Comparison of ENCODE assay signal across 24 mouse cellular contexts in genomic region chr2:117877816-117878215, GRCm38 (mm10).
A peak's percentile ranks its signal among the peaks of the same experiment; 100 is the strongest.
DNase-seq lines count a peak whose midpoint lies in the region; ATAC-seq lines count a peak whose summit lies in the region.
"Had no signal": no experiment of that assay in that cellular context is flagged by ENCODE, and none has a peak within 500 bp of the region (broad histone marks: within the 10 kb centered on the region; RNA-seq: fewer than 3 reads in every experiment).

No protein-coding gene starts in this region.

- H3K4me2 ChIP-seq in intestine, embryonic 15.5 days (replicated peaks), result no peak overlapping the region
- H3K4me2 ChIP-seq in lung, embryonic 16.5 days (ENCODE audit: low read depth, low read length), result no peak overlapping the region
- no peak overlapping the region for H3K4me2 ChIP-seq in stomach, embryonic 15.5 days
- no peak overlapping the region for H3K4me2 ChIP-seq in forebrain, embryonic 15.5 days (replicated peaks)
- H3K4me2 ChIP-seq in midbrain, embryonic 16.5 days (ENCODE audit: low read length), result no peak overlapping the region
- H3K4me2 ChIP-seq: limb, embryonic 13.5 days; liver, embryonic 13.5 days; midbrain, embryonic 15.5 days had no signal

- H3K27ac ChIP-seq in intestine, embryonic 15.5 days, result no peak overlapping the region
- peak overlapping the region; percentile 62; the same call in 1 of the 2 replicates for H3K27ac ChIP-seq in lung, embryonic 16.5 days (ENCODE audit: low read length)
- no peak overlapping the region for H3K27ac ChIP-seq in stomach, embryonic 15.5 days
- no peak overlapping the region for H3K27ac ChIP-seq in forebrain, embryonic 15.5 days (replicated peaks)
- H3K27ac ChIP-seq in midbrain, embryonic 16.5 days (ENCODE audit: low read length), result no peak overlapping the region
- H3K27ac ChIP-seq: forebrain, embryonic 10.5 days; gastrocnemius, adult 2 months; heart, embryonic 10.5 days; hindbrain, embryonic 10.5 days; limb, embryonic 13.5 days; liver, embryonic 13.5 days; macrophage; midbrain, embryonic 15.5 days had no signal

- no peaks in the 10 kb centered on the region for H3K9me3 ChIP-seq in intestine, embryonic 15.5 days
- no peaks in the 10 kb centered on the region for H3K9me3 ChIP-seq in lung, embryonic 16.5 days (ENCODE audit: control insufficient read depth, low read length)
- H3K9me3 ChIP-seq in stomach, embryonic 15.5 days, result no peaks in the 10 kb centered on the region
- H3K9me3 ChIP-seq in forebrain, embryonic 15.5 days, result no peaks in the 10 kb centered on the region
- no peaks in the 10 kb centered on the region for H3K9me3 ChIP-seq in midbrain, embryonic 16.5 days (replicated peaks; ENCODE audit: control insufficient read depth, low read length, poor library complexity, severe bottlenecking)
- H3K9me3 ChIP-seq: forebrain, embryonic 10.5 days; heart, embryonic 10.5 days; hindbrain, embryonic 10.5 days; limb, embryonic 13.5 days; liver, embryonic 13.5 days; midbrain, embryonic 15.5 days had no signal

- DNase-seq in lung, adult 18-20 months, result peak; percentile 27 to 65
- DNase-seq in lung, postnatal 10 days, result no peak
- DNase-seq in embryo, embryonic 9.5 days (ENCODE audit: extremely low spot score), result no peak
- DNase-seq: adrenal gland, postnatal 36 days; cerebellum, adult 9-10 months; gastrocnemius, adult 2 months; kidney, adult 2 months; kidney, postnatal 25 days; layer of hippocampus, postnatal 36 days; liver, embryonic 13.5 days had no signal

- no peak overlapping the region for H3K4me3 ChIP-seq in intestine, embryonic 15.5 days (replicated peaks)
- no peak overlapping the region for H3K4me3 ChIP-seq in lung, embryonic 16.5 days (ENCODE audit: low read length)
- H3K4me3 ChIP-seq in stomach, embryonic 15.5 days (replicated peaks), result no peak overlapping the region
- H3K4me3 ChIP-seq in forebrain, embryonic 15.5 days, result no peak overlapping the region
- no peak overlapping the region for H3K4me3 ChIP-seq in midbrain, embryonic 16.5 days (ENCODE audit: low read depth, low read length)
- H3K4me3 ChIP-seq: forebrain, embryonic 10.5 days; gastrocnemius, adult 2 months; heart, embryonic 10.5 days; hindbrain, embryonic 10.5 days; limb, embryonic 13.5 days; liver, embryonic 13.5 days; midbrain, embryonic 15.5 days; myocyte had no signal

- WGBS in intestine, embryonic 15.5 days, result 49% methylated on average over 6 of the region's 6 CpGs
- WGBS in lung, embryonic 16.5 days, result 43% methylated on average over 6 of the region's 6 CpGs
- WGBS in stomach, embryonic 15.5 days, result 51% methylated on average over 6 of the region's 6 CpGs
- 84% methylated on average over 6 of the region's 6 CpGs for WGBS in forebrain, embryonic 15.5 days
- WGBS in midbrain, embryonic 16.5 days, result 79% methylated on average over 6 of the region's 6 CpGs

- ATAC-seq in intestine, embryonic 15.5 days, result peak; percentile 82
- peak; percentile 92 for ATAC-seq in lung, embryonic 16.5 days (ENCODE audit: low read depth)
- peak; percentile 92 for ATAC-seq in stomach, embryonic 15.5 days (ENCODE audit: insufficient read depth, low FRiP score, low read depth)
- ATAC-seq in forebrain, embryonic 15.5 days (replicated peaks), result no peak
- ATAC-seq in midbrain, embryonic 16.5 days, result no peak
- ATAC-seq: hindbrain, embryonic 16.5 days; midbrain, embryonic 15.5 days; Patski had no signal

- no peaks in the 10 kb centered on the region for H3K4me1 ChIP-seq in intestine, embryonic 15.5 days (replicated peaks)
- peaks cover 8% of the 10 kb centered on the region; the same call in 1 of the 2 replicates for H3K4me1 ChIP-seq in lung, embryonic 16.5 days (replicated peaks; ENCODE audit: control insufficient read depth, insufficient read depth, low read length)
- no peaks in the 10 kb centered on the region for H3K4me1 ChIP-seq in stomach, embryonic 15.5 days
- H3K4me1 ChIP-seq in forebrain, embryonic 15.5 days, result no peaks in the 10 kb centered on the region
- H3K4me1 ChIP-seq in midbrain, embryonic 16.5 days (ENCODE audit: control insufficient read depth, insufficient read depth, low read length), result no peaks in the 10 kb centered on the region
- H3K4me1 ChIP-seq: forebrain, embryonic 10.5 days; heart, embryonic 10.5 days; hindbrain, embryonic 10.5 days; liver, embryonic 13.5 days; midbrain, embryonic 15.5 days had no signal

- no peaks in the 10 kb centered on the region for H3K36me3 ChIP-seq in intestine, embryonic 15.5 days
- no peaks in the 10 kb centered on the region for H3K36me3 ChIP-seq in lung, embryonic 16.5 days (ENCODE audit: control insufficient read depth, insufficient read depth, low read length)
- H3K36me3 ChIP-seq in stomach, embryonic 15.5 days, result no peaks in the 10 kb centered on the region
- H3K36me3 ChIP-seq in forebrain, embryonic 15.5 days, result no peaks in the 10 kb centered on the region
- no peaks in the 10 kb centered on the region for H3K36me3 ChIP-seq in midbrain, embryonic 16.5 days (ENCODE audit: control insufficient read depth, insufficient read depth, low read length)
- H3K36me3 ChIP-seq: forebrain, embryonic 10.5 days; heart, embryonic 10.5 days; hindbrain, embryonic 10.5 days; limb, embryonic 13.5 days; liver, embryonic 13.5 days; midbrain, embryonic 15.5 days had no signal

- H3K9ac ChIP-seq in intestine, embryonic 15.5 days, result no peak overlapping the region
- no peak overlapping the region for H3K9ac ChIP-seq in lung, embryonic 16.5 days (ENCODE audit: low read length)
- no peak overlapping the region for H3K9ac ChIP-seq in stomach, embryonic 15.5 days
- H3K9ac ChIP-seq in forebrain, embryonic 15.5 days (replicated peaks), result no peak overlapping the region
- no peak overlapping the region for H3K9ac ChIP-seq in midbrain, embryonic 16.5 days (ENCODE audit: low read depth, low read length)
- H3K9ac ChIP-seq: limb, embryonic 13.5 days; liver, embryonic 13.5 days; midbrain, embryonic 15.5 days had no signal

- no peaks in the 10 kb centered on the region for H3K27me3 ChIP-seq in intestine, embryonic 15.5 days (replicated peaks)
- no peaks in the 10 kb centered on the region for H3K27me3 ChIP-seq in lung, embryonic 16.5 days (ENCODE audit: control insufficient read depth, insufficient read depth, low read depth, low read length)
- no peaks in the 10 kb centered on the region for H3K27me3 ChIP-seq in stomach, embryonic 15.5 days (replicated peaks)
- no peaks in the 10 kb centered on the region for H3K27me3 ChIP-seq in forebrain, embryonic 15.5 days
- H3K27me3 ChIP-seq in midbrain, embryonic 16.5 days (ENCODE audit: control insufficient read depth, insufficient read depth, low read depth, low read length), result no peaks in the 10 kb centered on the region
- H3K27me3 ChIP-seq: limb, embryonic 13.5 days; liver, embryonic 13.5 days; midbrain, embryonic 15.5 days; Patski had no signal

Comparison
In these comparisons a context has a peak if more than half of its experiments do, and no peak if none do; other contexts are left out.
1. DNase-seq: peak in lung, adult 18-20 months (2 of 2); none in lung, postnatal 10 days (single experiment) and embryo, embryonic 9.5 days (single experiment).
2. ATAC-seq: peak in intestine, embryonic 15.5 days (single experiment), lung, embryonic 16.5 days (single experiment) and stomach, embryonic 15.5 days (single experiment); none in forebrain, embryonic 15.5 days (single experiment) and midbrain, embryonic 16.5 days (single experiment).